Mouse (Mus musculus) bone marrow macrophage, adult 2 months (primary cell): ENCODE data around the gene Slirp.
"Not testable (repeated sequence)": the region's sequence is repeated elsewhere in the genome, so short reads cannot be mapped to it uniquely, and the experiment has no call there.

Experiments used
- CTCF ChIP-seq: IDR thresholded peaks from 2 replicates; pipeline ENCODE4 v1.5.1; 2012; ENCODE audit warnings: low read depth, mild to moderate bottlenecking, low read length, moderate library complexity
- POLR2A ChIP-seq: IDR thresholded peaks from 2 replicates; pipeline ENCODE4 v1.6.1; 2012; ENCODE audit warnings: mild to moderate bottlenecking, low read depth, low read length, borderline replicate concordance

DNA sequence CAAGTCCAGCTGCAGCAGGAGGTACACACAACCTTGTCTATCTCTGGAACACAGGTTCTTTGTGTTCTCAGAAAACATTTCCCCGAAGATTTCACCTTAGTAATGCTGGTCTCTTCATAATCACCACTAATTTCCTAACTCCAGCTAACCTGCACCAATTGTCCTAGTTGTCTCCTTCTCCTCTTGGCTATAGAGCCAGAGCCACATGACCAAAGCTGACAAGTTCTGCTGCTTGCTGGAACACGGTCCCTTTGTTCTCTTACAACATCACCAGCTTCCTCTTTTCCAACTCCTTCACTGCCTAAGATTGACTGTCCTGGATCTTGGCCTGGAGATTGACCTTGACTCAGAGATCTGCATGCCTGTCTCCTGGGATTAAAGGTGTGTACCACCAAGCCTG, 45.0 kb downstream of the Slirp start:
- not testable (repeated sequence) for TF ChIP-seq CTCF, POLR2A
